7 mouse cellular contexts compared by ENCODE assay signal in genomic region chr9:123479876-123480252, GRCm38 (mm10). TPM values are rescaled to one million over a fixed set of nuclear protein-coding genes. Genes with fewer than 3 reads are reported as not detected.
DNase-seq lines count a peak whose midpoint lies in the region; ATAC-seq and TF ChIP-seq lines count a peak whose summit lies in the region.

No protein-coding gene starts in this region.

- intact Hi-C loops in left cerebral cortex, postnatal 25 days (cut with DNase I), result loop anchor here (2.0 kb wide), 1 partner anchor 25 kb away; no protein-coding TSS in a partner anchor

- no peak overlapping the region for H3K9ac ChIP-seq in forebrain, embryonic 16.5 days (replicated peaks; ENCODE audit: low read depth, low read length)
- peak overlapping the region; percentile 74 for H3K9ac ChIP-seq in limb, embryonic 14.5 days (ENCODE audit: low read depth, low read length, severe bottlenecking)
- peak overlapping the region; percentile 65 for H3K9ac ChIP-seq in stomach, embryonic 14.5 days (replicated peaks; ENCODE audit: low read depth, low read length)

- H3K4me3 ChIP-seq in spleen, adult 2 months (ENCODE audit: extremely low read depth, insufficient read depth, insufficient read length), result peak overlapping the region; percentile 83
- H3K4me3 ChIP-seq in forebrain, embryonic 16.5 days (replicated peaks; ENCODE audit: low read length), result peak overlapping the region; percentile 67; the same call in 1 of the 2 replicates
- H3K4me3 ChIP-seq in limb, embryonic 14.5 days (replicated peaks; ENCODE audit: low read length), result peak overlapping the region; percentile 71
- peak overlapping the region; percentile 68 for H3K4me3 ChIP-seq in stomach, embryonic 14.5 days (ENCODE audit: low read depth, low read length)

- H3K4me1 ChIP-seq in spleen, adult 2 months (ENCODE audit: control insufficient read depth, insufficient read depth, insufficient read length), result peaks cover 26% of the 10 kb centered on the region
- H3K4me1 ChIP-seq in forebrain, embryonic 16.5 days (replicated peaks; ENCODE audit: control insufficient read depth, insufficient read depth, low read length), result peaks cover 26% of the 10 kb centered on the region
- peaks cover 50% of the 10 kb centered on the region for H3K4me1 ChIP-seq in limb, embryonic 14.5 days (ENCODE audit: control insufficient read depth, insufficient read depth, low read length)
- H3K4me1 ChIP-seq in stomach, embryonic 14.5 days (ENCODE audit: control insufficient read depth, insufficient read depth, low read length), result peaks cover 44% of the 10 kb centered on the region

- no peak for DNase-seq in spleen, adult 2 months (ENCODE audit: low read depth in 1 of 2, low spot score in 2 of 2)
- no peak for DNase-seq in spleen, postnatal 36 days (ENCODE audit: low spot score in 2 of 2)
- no peak for DNase-seq in limb, embryonic 14.5 days (ENCODE audit: low spot score)
- DNase-seq in left cerebral cortex, postnatal 25 days (ENCODE audit: low spot score in 2 of 2), result no peak
- no peak for DNase-seq in B cell, adult 2 months

- peaks cover 9% of the 10 kb centered on the region for H3K36me3 ChIP-seq in spleen, adult 2 months (ENCODE audit: control insufficient read depth, insufficient read depth, low read length)
- H3K36me3 ChIP-seq in forebrain, embryonic 16.5 days (ENCODE audit: control insufficient read depth, insufficient read depth), result no peaks in the 10 kb centered on the region
- peaks cover 25% of the 10 kb centered on the region for H3K36me3 ChIP-seq in limb, embryonic 14.5 days (ENCODE audit: control insufficient read depth, insufficient read depth, low read length)
- peaks cover 16% of the 10 kb centered on the region for H3K36me3 ChIP-seq in stomach, embryonic 14.5 days (ENCODE audit: control insufficient read depth, insufficient read depth, low read length)

- no peak for TF ChIP-seq CTCF in spleen, adult 2 months (IDR thresholded peaks at IDR 0.05; ENCODE audit: extremely low read depth, insufficient read depth, insufficient read length, insufficient replicate concordance)

- no peaks in the 10 kb centered on the region for H3K9me3 ChIP-seq in forebrain, embryonic 16.5 days (ENCODE audit: control insufficient read depth, low read length)
- H3K9me3 ChIP-seq in limb, embryonic 14.5 days (ENCODE audit: control insufficient read depth, low read length), result no peaks in the 10 kb centered on the region
- no peaks in the 10 kb centered on the region for H3K9me3 ChIP-seq in stomach, embryonic 14.5 days (ENCODE audit: control insufficient read depth, low read depth, low read length)

- peak overlapping the region; percentile 92 for H3K27ac ChIP-seq in spleen, adult 2 months (ENCODE audit: insufficient read depth, low read length)
- no peak overlapping the region for H3K27ac ChIP-seq in forebrain, embryonic 16.5 days (ENCODE audit: low read length)
- no peak overlapping the region for H3K27ac ChIP-seq in limb, embryonic 14.5 days (replicated peaks; ENCODE audit: low read depth, low read length)
- H3K27ac ChIP-seq in stomach, embryonic 14.5 days (ENCODE audit: low read length), result no peak overlapping the region

- H3K4me2 ChIP-seq in forebrain, embryonic 16.5 days (ENCODE audit: low read length), result peak overlapping the region; percentile 58
- peak overlapping the region; percentile 79 for H3K4me2 ChIP-seq in limb, embryonic 14.5 days (replicated peaks; ENCODE audit: low read depth, low read length, severe bottlenecking)
- H3K4me2 ChIP-seq in stomach, embryonic 14.5 days (replicated peaks; ENCODE audit: low read depth, low read length), result peak overlapping the region; percentile 98

- no peak for TF ChIP-seq POLR2A in spleen, adult 2 months (IDR thresholded peaks at IDR 0.05; ENCODE audit: low read depth, low read length)
- TF ChIP-seq POLR2A in limb, embryonic 14.5 days (IDR thresholded peaks at IDR 0.05; ENCODE audit: borderline replicate concordance, extremely low read depth, insufficient read depth, insufficient read length), result no peak

- 87% methylated on average over 8 of the region's 8 CpGs for WGBS in spleen, adult 2 months
- 91% methylated on average over 8 of the region's 8 CpGs for WGBS in forebrain, embryonic 16.5 days
- 86% methylated on average over 8 of the region's 8 CpGs for WGBS in limb, embryonic 14.5 days
- 87% methylated on average over 8 of the region's 8 CpGs for WGBS in stomach, embryonic 14.5 days

- ATAC-seq in forebrain, embryonic 16.5 days, result no peak
- ATAC-seq in limb, embryonic 14.5 days (ENCODE audit: low FRiP score, low read depth), result no peak
- no peak for ATAC-seq in stomach, embryonic 14.5 days (ENCODE audit: insufficient number of reproducible peaks, insufficient read depth, low FRiP score, low read depth)

- no peaks in the 10 kb centered on the region for H3K27me3 ChIP-seq in spleen, adult 2 months (ENCODE audit: control insufficient read depth, insufficient read depth, low read length)
- H3K27me3 ChIP-seq in forebrain, embryonic 16.5 days (replicated peaks; ENCODE audit: control insufficient read depth, insufficient read depth, low read length), result no peaks in the 10 kb centered on the region
- H3K27me3 ChIP-seq in limb, embryonic 14.5 days (ENCODE audit: control insufficient read depth, insufficient read depth, low read length), result no peaks in the 10 kb centered on the region
- no peaks in the 10 kb centered on the region for H3K27me3 ChIP-seq in stomach, embryonic 14.5 days (ENCODE audit: control insufficient read depth, insufficient read depth, low read length)

RNA-seq across cellular contexts. Expression of gene Limd1, which starts 1.4 kb away (rescaled TPM):
- 45.1 and 55.1 TPM in 2 replicates for polyA plus RNA-seq in spleen, adult 2 months (2012; rRNA removed)
- 15.8 and 18.1 TPM in 2 replicates for polyA plus RNA-seq in forebrain, embryonic 16.5 days (2015; fragmentation: Nextera tagmentation; extraction: Ambion mirVana)
- polyA plus RNA-seq in limb, embryonic 14.5 days (2012; rRNA removed), result 32.5 and 41.1 TPM in 2 replicates
- polyA plus RNA-seq in limb, embryonic 14.5 days (2014; fragmentation: Nextera tagmentation; extraction: Ambion mirVana), result 58.4 and 63.1 TPM in 2 replicates
- 56.3 and 61.0 TPM in 2 replicates for polyA plus RNA-seq in stomach, embryonic 14.5 days (2014; fragmentation: Nextera tagmentation; extraction: Ambion mirVana)
- total RNA-seq in left cerebral cortex, postnatal 25 days (2021), result 1 to 10 TPM; 6.1 to 7.2 TPM

RNA-seq across cellular contexts. Expression of gene Sacm1l, which starts 49.7 kb away (rescaled TPM):
- polyA plus RNA-seq in spleen, adult 2 months (2012; rRNA removed), result 2.5 TPM in 2 replicates
- polyA plus RNA-seq in forebrain, embryonic 16.5 days (2015; fragmentation: Nextera tagmentation; extraction: Ambion mirVana), result 54.2 and 60.3 TPM in 2 replicates
- polyA plus RNA-seq in limb, embryonic 14.5 days (2012; rRNA removed), result 23.5 and 25.2 TPM in 2 replicates
- 49.6 and 50.2 TPM in 2 replicates for polyA plus RNA-seq in limb, embryonic 14.5 days (2014; fragmentation: Nextera tagmentation; extraction: Ambion mirVana)
- polyA plus RNA-seq in stomach, embryonic 14.5 days (2014; fragmentation: Nextera tagmentation; extraction: Ambion mirVana), result 51.7 and 53.8 TPM in 2 replicates
- 10 to 100 TPM; 59.5 to 61.9 TPM for total RNA-seq in left cerebral cortex, postnatal 25 days (2021)
